Mouse (Mus musculus) cortical plate, adult 2 months (tissue): ENCODE results near the gene B9d2. TPM values are rescaled to one million over a fixed set of nuclear protein-coding genes. Genes with fewer than 3 reads are reported as not detected.

Experiments
- H3K27ac ChIP-seq: fragments of 200-500 bp; 2 replicates; pipeline ENCODE4 v1.5.1; 2012; ENCODE audit warnings: low read length, control low read depth, inconsistent platforms; ENCODE audit not compliant: insufficient read depth
- H3K4me1 ChIP-seq: fragments of 200-500 bp; 2 replicates; pipeline ENCODE4 v1.6.1; 2011; ENCODE audit warnings: low read length; ENCODE audit not compliant: control insufficient read depth, insufficient read depth
- H3K4me3 ChIP-seq: fragments of 200-500 bp; 2 replicates; pipeline ENCODE4 v1.5.1; 2011; ENCODE audit warnings: mild to moderate bottlenecking, low read length, control low read depth; ENCODE audit not compliant: insufficient read depth
- CTCF ChIP-seq: fragments of 200-500 bp; IDR thresholded peaks from 2 replicates; pipeline ENCODE4 v1.5.1; 2011; ENCODE audit warnings: mild to moderate bottlenecking, control low read depth, low read length; ENCODE audit not compliant: insufficient read depth; ENCODE audit errors: extremely low read depth
- POLR2A ChIP-seq: fragments of 200-500 bp; IDR thresholded peaks from 2 replicates; pipeline ENCODE4 v1.6.1; 2011; ENCODE audit warnings: mild to moderate bottlenecking, low read length, control low read depth; ENCODE audit not compliant: insufficient read depth; ENCODE audit errors: extremely low read depth
- polyA plus RNA-seq: library from polyadenylated mRNA; depleted of rRNA; stranded (reverse); fragments of >200 nt; gene quantifications from 2 replicates; pipeline ENCODE4 v1.2.3, GENCODE M21; 2012

The B9d2 gene
- polyA plus RNA-seq, 1 experiment: 42.4 TPM

DNA sequence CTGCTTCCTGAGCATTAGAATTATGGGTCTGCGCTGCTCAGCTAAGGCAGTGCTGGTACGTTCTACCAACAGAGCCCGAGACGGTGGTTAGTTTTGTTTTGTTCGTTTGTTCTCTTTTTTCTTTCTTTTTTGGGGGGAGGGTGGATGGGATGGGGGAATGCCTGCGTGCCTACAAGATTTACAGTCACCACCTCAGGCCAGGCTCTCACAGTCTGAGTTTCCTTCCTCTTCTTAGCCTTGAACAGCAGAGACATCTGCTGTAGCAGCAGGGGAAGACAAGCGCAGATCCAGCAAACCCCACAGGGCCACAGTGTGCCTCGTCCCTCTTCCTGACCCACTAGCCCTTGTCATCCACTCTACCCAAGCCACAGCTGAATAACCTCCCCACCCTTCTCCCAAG, 29.3 kb upstream of the B9d2 start:
- TF ChIP-seq CTCF (peak; percentile 9; the same call in 1 of the 2 replicates), POLR2A (no peak)
- Histone ChIP-seq H3K27ac (no peak overlapping the region), H3K4me1 (0 out of 2 replicates have a peak, but pooled peaks cover 1% of the 10 kb centered on the region), H3K4me3 (no peak overlapping the region)

DNA sequence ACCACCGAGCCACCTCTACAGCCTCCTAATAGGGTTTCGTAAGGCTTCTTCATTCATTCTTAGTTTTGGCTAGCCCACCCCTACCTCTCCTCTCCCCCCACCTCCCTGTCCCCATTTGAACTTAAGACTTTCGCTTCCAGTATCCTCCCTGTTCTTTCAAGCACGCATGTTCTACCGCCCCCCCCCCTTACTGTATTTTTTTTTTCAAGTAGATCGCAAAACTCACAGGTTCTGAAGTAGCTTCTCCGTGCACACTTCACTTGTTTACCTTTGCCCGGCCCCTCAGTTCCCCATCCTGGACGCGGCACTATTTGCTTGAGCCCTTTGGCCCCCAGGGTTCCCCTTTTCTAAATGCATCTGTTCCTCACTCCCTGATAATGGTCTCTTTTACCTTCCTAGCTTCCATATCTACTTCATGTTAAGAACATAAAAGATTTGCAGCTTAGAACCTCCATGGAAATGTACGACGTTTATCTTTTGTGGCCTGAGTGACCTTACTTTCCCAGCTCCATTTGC, 28.3 kb upstream of the B9d2 start:
- no peak overlapping the region for H3K4me3 ChIP-seq
- 0 out of 2 replicates have a peak, but pooled peaks cover 1% of the 10 kb centered on the region for H3K4me1 ChIP-seq
- H3K27ac ChIP-seq: no peak overlapping the region
- no peak for TF ChIP-seq CTCF
- TF ChIP-seq POLR2A: no peak

DNA sequence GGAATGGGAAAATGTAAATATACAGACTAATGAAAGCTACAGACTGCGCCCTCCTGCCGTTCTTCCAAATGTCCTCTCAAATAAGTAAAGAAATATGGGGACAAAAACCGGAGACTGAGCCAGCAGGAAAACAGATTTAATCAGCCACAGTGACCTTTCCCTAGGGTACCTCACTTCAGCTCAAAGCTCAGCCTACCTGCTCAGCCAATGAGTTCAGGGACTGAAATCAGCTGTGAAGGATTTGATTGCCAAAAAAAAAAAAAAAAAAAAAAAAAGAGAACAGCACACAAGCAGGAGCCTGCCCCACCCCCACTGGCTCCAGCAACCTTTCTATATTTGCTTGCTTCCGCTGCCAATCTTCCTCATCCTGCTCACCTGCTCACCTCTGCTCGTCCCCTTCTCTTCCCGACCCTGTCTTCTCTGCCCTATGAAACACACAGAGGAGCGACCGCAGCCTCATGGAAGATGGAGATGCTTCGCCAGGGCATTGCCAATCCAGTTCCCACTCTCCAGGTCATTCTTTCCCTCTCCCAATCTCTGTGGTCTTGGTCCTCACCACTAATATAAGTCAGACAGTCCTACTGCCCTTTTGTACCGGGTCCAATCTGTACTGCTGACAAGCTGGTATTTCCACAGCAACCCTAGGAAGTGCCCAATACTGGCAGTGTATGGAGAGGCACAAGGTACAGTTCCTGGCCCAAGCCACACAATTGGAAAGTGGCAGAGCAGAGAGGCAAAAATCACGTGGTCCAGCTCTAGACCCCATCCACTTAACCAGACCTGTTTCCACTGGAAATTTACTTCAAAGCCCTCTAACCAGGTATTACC, 24.8 kb upstream of the B9d2 start:
- TF ChIP-seq CTCF (no peak), POLR2A (no peak)
- H3K4me3 ChIP-seq: no peak overlapping the region
- H3K4me1 ChIP-seq: peaks cover 1% of the 10 kb centered on the region; the same call in 1 of the 2 replicates
- no peak overlapping the region for H3K27ac ChIP-seq

DNA sequence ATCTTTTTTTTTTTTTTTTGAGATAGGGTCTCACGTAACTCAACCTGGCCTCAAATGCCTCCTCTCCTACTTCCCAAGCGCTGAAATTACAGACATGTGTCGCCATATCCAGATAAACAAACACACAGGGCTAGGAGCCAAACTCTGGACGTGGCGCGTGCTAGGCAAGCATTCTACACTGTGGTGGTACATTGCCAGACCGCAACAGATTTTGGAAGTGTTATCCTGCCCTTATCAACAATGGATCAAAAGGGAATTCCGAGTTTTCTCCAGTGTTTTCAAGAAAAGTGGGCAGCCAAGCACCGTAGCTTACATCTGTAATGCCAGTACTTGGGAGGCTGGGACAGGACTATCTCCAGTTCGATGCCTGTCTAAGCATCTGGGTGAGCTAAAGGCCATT, 22.8 kb upstream of the B9d2 start:
- Histone ChIP-seq H3K4me1 (peaks cover 1% of the 10 kb centered on the region; the same call in 1 of the 2 replicates), H3K27ac (no peak overlapping the region), H3K4me3 (peak overlapping the region; percentile 72)
- TF ChIP-seq CTCF: no peak
- no peak for TF ChIP-seq POLR2A

DNA sequence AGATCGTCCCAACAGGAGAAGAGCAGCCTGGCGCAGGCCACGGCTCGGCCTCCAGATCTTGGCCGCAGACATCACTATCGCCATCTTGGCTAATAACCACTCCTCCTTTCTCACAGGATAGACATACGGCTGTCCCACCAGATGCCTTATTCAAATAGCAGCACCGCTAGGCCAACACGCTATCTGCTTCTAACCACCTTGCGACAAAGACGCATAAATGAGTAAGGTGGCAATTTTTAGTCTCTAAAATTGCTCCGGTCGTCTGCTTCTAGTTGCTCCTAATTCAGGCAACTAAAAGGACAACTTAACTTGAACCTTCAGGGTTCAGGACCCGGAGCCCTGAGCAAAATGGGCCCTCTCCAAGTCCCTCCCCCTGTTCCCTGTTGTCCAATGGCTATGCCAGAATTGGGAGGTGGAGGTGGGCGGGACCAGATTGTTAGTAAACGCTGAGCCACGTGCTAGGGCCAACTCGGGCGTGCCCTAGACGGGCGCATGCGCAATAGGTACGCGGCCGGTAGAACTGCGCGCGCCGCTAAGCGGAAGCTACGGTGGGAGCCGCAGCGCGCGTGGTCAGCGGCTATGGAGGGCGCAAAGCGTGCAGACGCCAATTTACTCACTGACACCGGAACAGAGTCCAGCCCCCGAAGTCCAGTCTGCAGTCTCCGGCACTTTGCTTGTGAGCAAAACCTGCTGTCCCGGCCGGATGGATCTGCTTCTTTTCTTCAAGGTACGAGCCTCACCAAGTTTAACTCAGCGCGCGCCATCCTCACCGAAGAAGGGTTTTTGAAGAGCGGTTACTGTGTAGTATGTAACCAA, 21.7 kb upstream of the B9d2 start, which contains the start of the genes Bckdha and Exosc5:
TSS of gene Bckdha (minus strand) at position 325 of the 816 bp plus-strand sequence.
TSS of gene Exosc5 (plus strand) at position 508 of the 816 bp plus-strand sequence.
- peaks cover 1% of the 10 kb centered on the region; the same call in 1 of the 2 replicates for H3K4me1 ChIP-seq
- TF ChIP-seq CTCF (no peak), POLR2A (peak; percentile 76)

DNA sequence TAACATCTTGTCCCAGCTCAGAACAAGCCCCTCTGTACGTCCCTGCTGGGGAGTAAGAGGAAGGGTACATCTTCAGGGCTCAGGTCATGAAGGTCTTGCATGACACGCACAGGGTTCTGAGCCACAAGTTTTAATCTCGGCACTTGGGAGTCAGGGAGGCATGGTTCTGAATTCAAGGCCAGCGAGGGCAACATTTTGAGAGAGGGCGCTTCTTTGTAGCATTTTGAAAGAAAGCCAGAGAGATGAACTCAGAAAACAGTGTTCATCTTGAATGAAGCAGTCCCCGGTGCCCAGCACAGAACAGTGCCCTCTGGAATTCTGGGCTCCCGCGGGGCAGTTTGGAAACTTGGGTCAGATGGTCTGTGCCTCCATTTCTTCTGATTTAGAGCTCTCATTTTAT, 14.2 kb upstream of the B9d2 start:
- no peak overlapping the region for H3K27ac ChIP-seq
- no peak overlapping the region for H3K4me3 ChIP-seq
- H3K4me1 ChIP-seq: no peaks in the 10 kb centered on the region
- no peak for TF ChIP-seq POLR2A
- no peak for TF ChIP-seq CTCF

More for the DNA sequence above, 21.7 kb upstream of the B9d2 start, which contains the start of the genes Bckdha and Exosc5:
- H3K27ac ChIP-seq: peak within 1 kb of the TSS; percentile 89
- peak within 1 kb of the TSS; percentile 72 for H3K4me3 ChIP-seq

DNA sequence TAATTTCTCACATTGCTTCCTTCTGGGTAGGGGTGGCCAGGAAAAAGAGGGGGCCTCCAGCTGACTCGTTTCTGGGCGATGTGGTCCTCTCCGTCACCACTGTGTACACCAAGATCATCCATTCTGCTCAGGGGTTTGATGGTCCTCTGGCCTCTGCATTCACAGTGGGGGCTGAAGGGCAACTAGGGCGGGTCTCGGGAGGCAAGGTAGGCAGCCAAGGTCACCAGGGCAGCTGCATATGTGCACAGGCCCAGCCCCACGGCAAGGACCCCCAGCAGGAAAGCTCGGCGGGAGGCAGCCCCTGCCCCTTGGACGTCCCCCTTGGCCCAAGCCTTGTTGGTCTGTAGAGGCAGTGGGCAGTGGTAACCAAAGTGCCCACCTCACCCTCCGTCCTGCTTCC, 11.4 kb upstream of the B9d2 start:
- Histone ChIP-seq H3K4me3 (no peak overlapping the region), H3K4me1 (no peaks in the 10 kb centered on the region), H3K27ac (no peak overlapping the region)
- TF ChIP-seq CTCF (no peak), POLR2A (no peak)

DNA sequence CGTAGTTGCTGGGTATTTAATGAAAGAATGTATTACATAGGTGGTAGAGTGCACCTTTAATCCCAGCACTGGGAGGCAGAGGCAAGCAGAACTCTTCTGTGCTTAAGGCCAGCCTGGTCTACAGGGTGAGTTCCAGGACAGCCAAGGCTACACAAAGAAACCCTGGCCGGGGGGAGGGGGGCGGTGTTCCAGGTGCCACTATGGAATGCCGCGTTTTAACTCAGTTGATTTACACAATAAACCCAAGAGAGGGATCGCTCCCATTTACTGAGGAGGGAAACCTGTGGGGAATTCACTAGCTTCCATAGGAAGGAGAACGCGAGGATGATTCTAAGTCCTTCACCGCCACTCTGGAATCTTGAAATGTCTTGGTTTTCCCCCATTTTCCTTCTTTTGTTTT, 10.9 kb upstream of the B9d2 start:
- TF ChIP-seq CTCF: no peak
- no peak for TF ChIP-seq POLR2A
- Histone ChIP-seq H3K4me1 (no peaks in the 10 kb centered on the region), H3K4me3 (no peak overlapping the region), H3K27ac (no peak overlapping the region)

DNA sequence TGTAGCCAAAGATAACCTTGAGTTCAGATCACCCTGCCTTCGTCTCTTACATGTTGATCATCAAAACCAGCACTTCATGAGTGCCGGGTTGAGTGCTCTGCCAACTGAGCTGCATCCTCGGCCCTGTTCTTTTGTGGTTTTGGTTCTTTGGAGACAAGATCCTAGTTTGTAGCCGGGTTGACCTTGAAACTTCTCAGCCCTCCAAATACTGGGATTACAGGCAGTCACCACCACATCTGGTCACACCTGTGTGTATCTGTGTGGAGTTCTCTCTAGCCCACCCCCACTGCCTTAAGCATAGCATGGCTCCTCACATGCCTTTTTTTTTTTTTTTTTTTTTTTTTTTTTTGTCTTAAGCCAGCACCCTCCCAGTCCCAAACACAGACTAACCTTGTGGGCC, 10.5 kb upstream of the B9d2 start:
- H3K4me3 ChIP-seq: no peak overlapping the region
- no peaks in the 10 kb centered on the region for H3K4me1 ChIP-seq
- H3K27ac ChIP-seq: no peak overlapping the region
- TF ChIP-seq CTCF (no peak), POLR2A (no peak)
